Comparison of ENCODE assay signal across 22 mouse cellular contexts in the genomic region with DNA sequence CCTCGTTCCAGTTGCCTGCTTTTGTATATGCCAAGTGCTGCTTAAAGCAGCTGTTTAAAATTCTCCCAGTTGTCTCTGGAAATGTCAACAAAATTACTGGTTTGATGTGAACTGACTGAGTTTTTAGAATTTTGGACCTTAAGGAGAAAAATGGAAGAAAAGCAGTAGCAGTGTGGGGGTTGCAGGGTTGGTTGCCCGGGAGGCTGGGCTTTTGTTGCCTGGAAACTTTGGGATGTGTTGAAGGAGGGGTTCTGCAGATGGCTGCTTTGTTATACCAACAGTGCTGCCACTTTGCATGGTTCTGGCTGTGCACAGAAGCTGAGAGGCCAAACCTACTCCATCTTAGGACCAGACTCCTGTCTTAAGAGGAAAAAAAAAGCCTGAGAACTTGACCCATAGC.
DNase-seq lines count a peak whose midpoint lies in the region; ATAC-seq lines count a peak whose summit lies in the region.
"Had no signal": no experiment of that assay in that cellular context is flagged by ENCODE, and none has a peak within 500 bp of the region (broad histone marks: within the 10 kb centered on the region; RNA-seq: fewer than 3 reads in every experiment).

No protein-coding gene starts in this region.

- no peaks in the 10 kb centered on the region for H3K9me3 ChIP-seq in forebrain, embryonic 15.5 days
- no peaks in the 10 kb centered on the region; the same call in 1 of the 2 replicates for H3K9me3 ChIP-seq in hindbrain, embryonic 16.5 days (ENCODE audit: control insufficient read depth, low read length)
- H3K9me3 ChIP-seq: limb, embryonic 13.5 days; liver, embryonic 15.5 days had no signal

- ATAC-seq in forebrain, embryonic 15.5 days (replicated peaks): peak; percentile 73; the same call in 1 of the 2 replicates
- 0 out of 2 replicates have a peak, but pooled peaks have one; percentile 58 for ATAC-seq in hindbrain, embryonic 16.5 days
- ATAC-seq: Patski had no signal

- no peak overlapping the region for H3K4me3 ChIP-seq in forebrain, embryonic 15.5 days
- no peak overlapping the region for H3K4me3 ChIP-seq in hindbrain, embryonic 16.5 days (ENCODE audit: low read length)
- H3K4me3 ChIP-seq: left cerebral cortex, adult 2 months; limb, embryonic 13.5 days; liver, embryonic 15.5 days had no signal

- H3K27me3 ChIP-seq in forebrain, embryonic 15.5 days: no peaks in the 10 kb centered on the region
- H3K27me3 ChIP-seq in hindbrain, embryonic 16.5 days (replicated peaks; ENCODE audit: control insufficient read depth, insufficient read depth, low read length): no peaks in the 10 kb centered on the region
- H3K27me3 ChIP-seq: limb, embryonic 13.5 days; liver, embryonic 15.5 days had no signal

- H3K36me3 ChIP-seq in forebrain, embryonic 15.5 days: no peaks in the 10 kb centered on the region
- no peaks in the 10 kb centered on the region for H3K36me3 ChIP-seq in hindbrain, embryonic 16.5 days (ENCODE audit: control insufficient read depth, insufficient read depth, low read length)
- H3K36me3 ChIP-seq: limb, embryonic 13.5 days; liver, embryonic 15.5 days had no signal

- 23% methylated on average over 2 of the region's 2 CpGs for WGBS in forebrain, embryonic 15.5 days
- 24% methylated on average over 2 of the region's 2 CpGs for WGBS in hindbrain, embryonic 16.5 days

- 0 out of 2 replicates have a peak, but pooled peaks cover 6% of the 10 kb centered on the region for H3K4me1 ChIP-seq in forebrain, embryonic 15.5 days
- H3K4me1 ChIP-seq in hindbrain, embryonic 16.5 days (ENCODE audit: control insufficient read depth, insufficient read depth, low read depth, low read length): no peaks in the 10 kb centered on the region
- H3K4me1 ChIP-seq: limb, embryonic 13.5 days; liver, embryonic 15.5 days had no signal

- H3K9ac ChIP-seq in forebrain, embryonic 15.5 days (replicated peaks): no peak overlapping the region
- H3K9ac ChIP-seq in hindbrain, embryonic 16.5 days (ENCODE audit: low read depth, low read length): no peak overlapping the region
- H3K9ac ChIP-seq: limb, embryonic 13.5 days; liver, embryonic 15.5 days had no signal

- DNase-seq in layer of hippocampus, adult 9-11 months: peak; percentile 19
- DNase-seq in layer of hippocampus, postnatal 10 days (ENCODE audit: low spot score in 2 of 2): no peak
- DNase-seq in brain, adult 2 months (ENCODE audit: low read depth, low spot score): peak; percentile 63
- DNase-seq in heart, postnatal 4 days: no peak
- no peak for DNase-seq in cerebellum, postnatal 36 days
- DNase-seq in ovary, postnatal 36 days (ENCODE audit: low spot score): no peak
- DNase-seq: B cell, adult 2 months; cerebellum, adult 11-12 months; gastrocnemius, postnatal 36 days; heart, postnatal 36 days; kidney, adult 11 months; kidney, postnatal 14 days; lung, postnatal 14 days; thymus, postnatal 36 days had no signal

- H3K27ac ChIP-seq in forebrain, embryonic 15.5 days (replicated peaks): peak overlapping the region; percentile 14; the same call in 1 of the 2 replicates
- H3K27ac ChIP-seq in hindbrain, embryonic 16.5 days (ENCODE audit: low read depth, low read length): no peak overlapping the region
- H3K27ac ChIP-seq: left cerebral cortex, adult 2 months; limb, embryonic 13.5 days; liver, embryonic 15.5 days; stomach, postnatal 0 days had no signal

- no peak overlapping the region for H3K4me2 ChIP-seq in forebrain, embryonic 15.5 days (replicated peaks)
- no peak overlapping the region for H3K4me2 ChIP-seq in hindbrain, embryonic 16.5 days (ENCODE audit: low read length)
- H3K4me2 ChIP-seq: heart, embryonic 11.5 days; limb, embryonic 13.5 days; liver, embryonic 15.5 days had no signal

Comparison
In these comparisons a context has a peak if more than half of its experiments do, and no peak if none do; other contexts are left out.
1. DNase-seq: peak in layer of hippocampus, adult 9-11 months (single experiment) and brain, adult 2 months (single experiment); none in layer of hippocampus, postnatal 10 days (0 of 2), heart, postnatal 4 days (single experiment), cerebellum, postnatal 36 days (0 of 2) and ovary, postnatal 36 days (single experiment).